Mouse (Mus musculus): ENCODE data around the gene Madd. TPM values are rescaled to one million over a fixed set of nuclear protein-coding genes. Genes with fewer than 3 reads are reported as not detected.
A peak's percentile ranks its signal among the peaks of the same experiment; 100 is the strongest.

Gene Madd
- total RNA-seq, 2 experiments from 2014 or later = 232 to 233 TPM

DNA sequence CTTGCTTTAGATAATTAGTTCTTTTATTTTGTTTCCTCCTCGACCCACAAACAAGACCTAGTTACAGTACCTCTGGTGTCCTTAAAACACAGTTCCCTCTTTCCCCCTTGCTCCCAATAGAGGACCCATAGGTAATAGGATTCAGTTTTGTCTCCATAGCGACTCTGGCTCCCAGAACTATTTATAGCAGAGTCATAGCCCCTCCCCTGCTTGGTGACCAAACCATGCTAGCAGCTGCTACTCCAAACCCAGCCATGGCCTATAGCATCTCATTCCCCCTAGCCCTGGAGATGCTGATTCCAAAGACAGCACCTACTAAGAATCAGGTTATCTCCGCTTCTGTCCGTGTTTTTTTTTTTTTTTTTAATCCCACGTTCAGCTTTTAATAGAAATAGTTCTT is 2.9 kb downstream of the Madd start:
- intact Hi-C loops (cut with DNase I) = no loop called here
- no peak for DNase-seq (ENCODE audit: low spot score in 2 of 2)

DNA sequence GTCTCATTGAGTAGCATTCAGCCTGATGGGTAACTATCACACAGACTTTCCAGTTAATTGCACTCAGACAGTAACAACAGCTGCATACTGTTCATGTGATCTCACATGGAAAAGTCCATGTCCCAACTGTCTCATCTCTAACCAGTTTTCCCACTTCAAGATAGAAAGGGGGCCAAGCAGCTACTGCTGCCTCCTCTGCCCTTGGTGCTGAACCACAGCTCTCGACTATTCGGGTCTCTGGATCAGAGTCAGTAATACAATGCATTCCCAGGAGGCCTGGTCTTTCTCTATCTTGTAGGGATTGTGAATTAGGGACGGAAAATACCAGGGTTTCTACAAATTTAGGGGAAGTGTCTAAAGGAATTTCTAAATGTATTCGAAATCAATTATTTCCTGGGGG is 3.8 kb downstream of the Madd start:
- intact Hi-C loops (cut with DNase I) = no loop called here

DNA sequence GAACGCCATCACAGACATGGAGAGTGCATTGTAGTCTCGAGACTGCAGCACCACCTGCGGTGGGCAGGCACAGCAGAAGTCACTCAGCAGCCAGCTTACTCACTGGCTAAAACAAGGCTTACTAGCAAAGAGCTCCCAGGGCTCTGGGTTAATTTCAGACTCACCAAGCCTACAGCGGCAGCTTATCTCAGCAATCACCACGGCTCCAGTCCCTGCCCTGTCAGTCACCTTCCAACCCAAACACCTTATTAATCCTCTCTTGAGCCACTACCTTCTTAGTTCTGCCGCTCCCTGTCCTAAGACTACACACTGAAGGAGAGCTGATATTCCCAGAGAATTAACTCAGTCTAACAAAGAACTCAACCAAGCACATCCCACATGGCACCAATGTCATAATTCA is 7.4 kb downstream of the Madd start:
- intact Hi-C loops (cut with DNase I) = loop anchor here (2.0 kb wide), 1 partner anchor 19 kb away; no protein-coding TSS in a partner anchor
- no peak for DNase-seq (ENCODE audit: low spot score in 2 of 2)

More for the DNA sequence above, 3.8 kb downstream of the Madd start:
- no peak for DNase-seq (ENCODE audit: low spot score in 2 of 2)

DNA sequence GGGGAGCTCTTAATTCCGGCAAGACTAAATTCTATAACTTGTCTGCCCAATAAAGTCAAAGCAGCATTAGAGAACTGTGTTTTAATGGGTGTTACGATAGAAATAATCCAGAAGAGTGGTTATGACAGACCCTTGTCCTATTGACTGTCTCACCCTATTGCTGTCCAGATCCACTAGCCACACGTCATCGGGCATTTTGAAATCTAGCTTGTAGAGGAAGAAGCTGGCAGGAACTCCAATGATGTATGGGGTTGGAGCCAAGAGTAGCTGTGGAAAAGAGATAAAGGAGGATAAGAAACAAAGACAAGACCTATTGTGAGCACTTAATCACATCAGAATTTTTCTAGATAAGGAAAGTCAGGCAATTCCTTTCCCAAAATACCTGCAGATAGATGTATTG is 8.1 kb downstream of the Madd start:
- DNase-seq (ENCODE audit: low spot score in 2 of 2) = no peak
- intact Hi-C loops (cut with DNase I) = no loop called here

DNA sequence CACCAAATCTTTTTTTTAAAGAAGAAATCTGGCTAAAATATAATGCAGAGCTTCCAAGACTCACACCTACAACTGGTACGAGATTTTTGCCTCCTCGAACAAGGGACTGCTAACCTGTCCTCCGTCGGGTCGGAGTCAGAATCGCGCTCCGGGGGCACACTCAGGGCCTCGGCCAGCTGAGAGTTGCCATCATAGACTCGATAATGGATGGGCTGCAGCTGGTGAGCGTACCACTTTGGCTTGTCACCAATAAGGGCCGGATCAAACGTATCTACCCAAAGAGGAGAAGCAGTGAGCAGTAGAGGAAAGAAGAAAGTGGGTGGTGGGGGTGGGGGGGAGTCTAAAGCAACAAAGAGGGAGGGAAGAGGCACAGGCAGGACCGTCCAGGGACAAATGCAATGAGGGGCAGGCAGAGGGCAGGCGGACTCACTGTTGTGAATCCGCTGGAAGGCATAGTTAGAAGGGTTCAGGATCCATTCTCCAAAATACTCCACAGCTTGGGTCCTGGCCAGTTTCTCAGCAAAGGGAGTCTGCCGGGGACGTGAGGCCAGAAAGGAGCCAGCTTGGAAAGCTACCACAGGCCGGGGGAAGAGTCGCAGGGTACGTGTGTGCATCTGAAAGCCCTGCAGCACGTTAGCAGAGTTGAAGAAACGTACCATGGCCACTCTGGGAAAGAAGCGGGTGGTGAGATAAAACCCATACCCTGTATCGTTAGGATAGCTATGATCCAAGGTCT is 13.9 kb downstream of the Madd start:
- intact Hi-C loops (cut with DNase I) = no loop called here

DNA sequence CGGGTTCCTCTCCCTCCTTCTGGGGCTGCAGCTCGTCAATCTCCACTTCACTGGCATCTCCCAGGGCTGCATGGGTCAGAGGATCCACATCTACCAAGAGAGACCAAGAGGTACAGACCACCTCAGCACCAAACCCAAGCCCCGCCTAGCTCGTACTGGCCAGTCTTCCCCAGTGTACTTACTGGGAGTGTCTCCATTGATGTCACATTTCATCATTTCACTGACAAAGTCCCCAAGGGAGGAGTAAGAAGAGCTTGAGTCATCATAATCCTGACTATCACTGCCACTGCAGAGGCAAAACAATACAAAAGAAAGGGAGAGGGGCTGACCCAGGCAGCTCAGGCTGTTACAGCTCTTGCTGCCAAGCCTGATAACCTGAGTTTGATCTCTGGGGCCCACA is 16.0 kb downstream of the Madd start:
- intact Hi-C loops (cut with DNase I) = no loop called here

More for the DNA sequence above, 13.9 kb downstream of the Madd start:
- no peak for DNase-seq (ENCODE audit: low spot score in 2 of 2)

DNA sequence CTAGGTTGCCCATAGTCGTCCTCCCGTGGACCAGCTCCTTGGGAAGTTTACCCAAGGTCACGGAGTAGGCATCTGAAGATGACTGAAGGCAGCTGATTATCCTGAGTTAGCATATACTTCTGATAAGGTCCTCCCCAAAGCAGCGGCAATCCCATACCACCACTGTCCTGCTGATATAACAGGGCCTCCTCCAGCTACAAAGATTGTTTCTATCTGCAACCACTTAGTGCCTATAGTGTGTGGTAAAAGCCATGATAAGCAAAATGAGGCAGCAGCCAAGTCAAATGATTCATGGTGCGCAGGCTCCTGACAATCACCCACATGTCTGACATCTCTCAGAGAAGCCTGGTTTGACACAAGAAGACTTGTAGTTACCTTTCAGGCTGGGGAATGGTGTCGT is 18.6 kb downstream of the Madd start:
- no peak for DNase-seq (ENCODE audit: low spot score in 2 of 2)
- intact Hi-C loops (cut with DNase I) = no loop called here

More for the DNA sequence above, 16.0 kb downstream of the Madd start:
- no peak for DNase-seq (ENCODE audit: low spot score in 2 of 2)

DNA sequence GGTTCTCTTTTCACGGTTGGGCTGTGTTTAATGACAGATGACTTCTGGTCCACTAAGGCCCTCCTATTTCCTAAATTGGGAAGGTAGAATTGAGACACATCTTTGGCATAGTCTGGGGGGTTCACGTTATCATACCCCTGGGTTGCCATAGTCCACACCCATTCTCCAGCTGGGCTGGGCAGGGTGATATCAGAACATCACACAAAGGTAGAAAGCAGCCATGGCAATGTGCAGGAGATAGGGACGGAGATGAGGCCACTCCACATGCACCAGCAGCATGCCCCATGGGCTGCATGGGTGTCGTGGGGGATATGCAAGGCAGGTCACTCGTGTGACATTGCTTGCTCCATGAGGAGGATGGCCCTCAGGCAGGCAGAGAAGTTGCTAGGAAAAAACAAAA is 20.1 kb downstream of the Madd start:
- DNase-seq (ENCODE audit: low spot score in 2 of 2) = no peak
- intact Hi-C loops (cut with DNase I) = no loop called here

DNA sequence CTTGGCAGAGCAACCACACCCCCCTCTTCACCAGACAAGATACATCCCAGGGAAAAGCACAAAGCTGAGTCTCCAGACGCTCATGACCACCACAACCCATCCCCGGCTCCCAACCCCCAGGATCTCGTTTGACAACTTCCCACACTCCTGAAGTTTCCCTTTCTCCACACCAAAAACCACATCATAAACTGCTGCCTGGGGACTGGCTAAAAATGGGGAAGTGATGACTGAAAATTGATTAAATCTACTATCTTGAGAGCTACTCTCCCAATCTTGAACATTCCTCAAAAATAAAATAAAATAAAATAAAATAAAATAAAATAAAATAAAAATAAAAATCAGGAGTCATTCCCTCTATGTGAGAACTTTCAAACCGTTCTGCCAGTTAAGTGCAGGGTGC is 20.7 kb downstream of the Madd start:
- intact Hi-C loops (cut with DNase I) = no loop called here

DNA sequence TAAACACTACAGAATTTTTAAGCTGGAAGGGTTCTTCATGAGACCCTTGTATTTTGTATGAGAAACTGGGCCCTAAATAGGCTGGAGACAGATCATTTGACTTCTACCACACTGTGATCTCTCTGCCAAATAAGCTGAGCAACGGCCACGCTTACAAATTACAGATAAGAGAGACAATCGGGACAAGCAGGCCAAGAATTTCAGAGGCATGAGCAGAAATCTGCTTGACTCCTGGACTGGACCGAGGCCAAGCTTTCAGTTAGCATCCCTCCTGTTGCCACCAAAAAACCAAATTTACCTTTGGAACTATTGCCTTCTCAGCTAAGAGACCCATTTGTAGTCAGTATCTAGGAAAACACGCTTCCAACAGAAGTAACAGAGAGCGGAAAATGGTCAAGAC is 23.0 kb downstream of the Madd start:
- intact Hi-C loops (cut with DNase I) = no loop called here
- DNase-seq (ENCODE audit: low spot score in 2 of 2) = no peak

More for the DNA sequence above, 20.7 kb downstream of the Madd start:
- DNase-seq (ENCODE audit: low spot score in 2 of 2) = no peak

DNA sequence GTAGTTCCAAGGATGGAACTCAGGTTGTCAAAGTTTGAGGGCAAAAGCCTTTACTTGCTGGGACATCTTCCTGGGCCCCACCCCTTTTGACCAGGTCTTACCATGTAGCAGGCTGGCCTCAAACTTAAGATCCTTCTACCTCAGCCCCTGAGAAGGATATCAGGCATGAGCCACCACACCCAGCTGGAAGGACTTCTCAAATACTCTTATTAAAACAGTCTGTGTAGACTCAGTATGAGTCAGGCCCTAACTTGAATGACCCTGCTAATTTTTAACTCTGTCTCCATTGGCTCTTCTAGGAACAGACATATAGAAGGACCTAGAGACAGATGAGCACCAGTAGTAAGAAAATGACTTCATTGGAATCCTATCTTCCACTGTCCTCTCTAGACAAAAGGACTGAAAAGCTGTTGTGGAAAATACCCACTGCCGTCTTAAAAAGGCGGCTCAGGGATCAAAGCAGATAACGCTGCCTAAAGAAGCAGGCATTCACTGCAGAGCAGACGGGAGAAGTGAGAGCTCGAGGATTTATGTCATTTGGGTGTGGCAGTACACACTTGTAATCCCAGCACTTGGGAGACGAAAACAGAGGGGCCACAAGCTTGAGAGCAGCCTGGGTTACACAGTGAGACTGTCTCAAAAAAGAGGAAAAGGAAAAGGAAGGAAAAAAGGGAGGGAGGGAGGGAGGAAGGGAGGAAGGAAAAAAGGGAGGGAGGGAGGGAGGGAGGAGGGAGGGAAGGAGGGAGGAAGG is 26.5 kb downstream of the Madd start:
- intact Hi-C loops (cut with DNase I) = loop anchor here (2.0 kb wide), 1 partner anchor 20 kb away; no protein-coding TSS in a partner anchor

DNA sequence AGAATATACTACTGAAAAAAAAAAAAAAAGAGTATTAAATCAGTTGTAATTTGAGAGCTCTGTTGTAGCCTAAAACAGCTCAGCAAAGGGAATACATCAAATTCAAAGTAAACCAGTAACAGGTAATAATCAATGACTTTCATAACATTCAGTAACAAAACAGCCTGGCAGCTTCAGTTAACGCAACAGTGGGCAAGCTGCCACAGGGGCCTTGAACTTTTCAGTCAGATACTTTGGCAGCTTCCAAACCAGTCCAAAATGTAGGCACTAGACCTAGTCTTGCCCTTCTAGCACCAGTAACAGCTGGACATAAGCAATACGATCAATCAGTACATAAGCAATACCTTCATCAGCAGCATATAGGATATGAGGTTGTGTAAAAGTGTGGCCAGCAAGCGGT is 29.5 kb downstream of the Madd start:
- intact Hi-C loops (cut with DNase I) = no loop called here
- DNase-seq (ENCODE audit: low spot score in 2 of 2) = no peak

More for the DNA sequence above, 26.5 kb downstream of the Madd start:
- no peak for DNase-seq (ENCODE audit: low spot score in 2 of 2)

DNA sequence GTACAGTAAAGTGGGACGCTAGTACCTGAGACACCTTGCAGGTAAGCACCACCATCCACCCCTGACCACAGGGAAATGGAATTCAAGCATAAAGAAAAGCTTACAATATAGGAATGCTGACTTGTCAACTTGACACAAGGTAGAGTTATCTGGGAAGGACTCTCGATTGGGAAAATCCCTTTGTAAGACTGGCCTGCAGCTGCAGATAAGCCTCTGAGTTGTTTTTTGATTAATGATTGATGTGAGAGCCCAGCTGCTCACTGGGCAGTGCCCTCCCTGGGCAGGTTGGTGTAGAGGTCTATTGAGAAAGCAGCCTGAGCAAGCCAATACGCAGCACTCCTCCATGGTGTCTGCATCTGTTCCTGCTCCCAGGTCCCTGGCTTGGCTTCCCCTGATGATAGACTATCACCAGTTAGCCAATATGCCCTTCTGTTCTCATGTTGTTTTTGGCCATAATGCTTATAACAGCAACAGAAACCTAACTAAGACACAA is 30.7 kb downstream of the Madd start:
- intact Hi-C loops (cut with DNase I) = no loop called here
- DNase-seq (ENCODE audit: low spot score in 2 of 2) = no peak

DNA sequence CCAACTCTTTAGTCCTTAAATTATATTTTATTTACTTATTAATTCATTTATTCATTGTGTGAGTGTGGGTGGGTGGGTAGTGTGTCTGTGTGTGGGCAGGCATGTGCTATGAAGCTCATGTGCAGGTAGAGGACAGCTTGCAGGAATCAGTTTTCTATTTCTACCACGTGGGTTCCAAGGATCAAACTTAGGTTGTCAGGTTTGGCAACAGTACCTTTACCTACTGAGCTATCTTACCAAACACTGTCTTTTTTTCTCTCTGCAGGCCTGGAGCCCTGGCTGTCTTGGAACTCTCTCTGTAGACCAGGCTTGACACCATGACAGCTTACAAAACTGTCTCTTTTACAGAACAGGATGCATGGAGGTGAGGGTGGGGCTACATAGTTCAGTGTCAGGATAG is 32.3 kb downstream of the Madd start:
- no peak for DNase-seq (ENCODE audit: low spot score in 2 of 2)
- intact Hi-C loops (cut with DNase I) = no loop called here

DNA sequence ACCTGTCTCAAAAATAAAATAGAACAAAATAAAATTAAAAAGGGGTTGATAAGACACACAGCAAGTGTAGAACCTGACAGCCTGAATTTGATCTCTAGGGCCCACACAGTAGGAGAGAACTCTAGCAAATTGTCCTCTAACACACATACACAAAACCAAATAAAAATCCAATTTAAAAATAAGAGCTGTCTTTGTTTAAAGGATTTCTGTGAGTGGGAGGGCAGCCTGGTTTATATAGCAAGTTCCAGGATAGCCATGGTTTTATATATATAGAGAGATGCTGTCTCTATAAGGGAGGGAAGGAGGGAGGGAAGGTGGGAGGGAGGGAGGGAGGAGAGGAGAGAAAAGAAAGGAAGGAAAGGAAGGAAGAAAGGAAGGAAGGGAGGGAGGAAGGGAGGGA is 35.5 kb downstream of the Madd start:
- peak in 1 of 2 experiments; percentile 52 for DNase-seq (ENCODE audit: low spot score in 2 of 2)

DNA sequence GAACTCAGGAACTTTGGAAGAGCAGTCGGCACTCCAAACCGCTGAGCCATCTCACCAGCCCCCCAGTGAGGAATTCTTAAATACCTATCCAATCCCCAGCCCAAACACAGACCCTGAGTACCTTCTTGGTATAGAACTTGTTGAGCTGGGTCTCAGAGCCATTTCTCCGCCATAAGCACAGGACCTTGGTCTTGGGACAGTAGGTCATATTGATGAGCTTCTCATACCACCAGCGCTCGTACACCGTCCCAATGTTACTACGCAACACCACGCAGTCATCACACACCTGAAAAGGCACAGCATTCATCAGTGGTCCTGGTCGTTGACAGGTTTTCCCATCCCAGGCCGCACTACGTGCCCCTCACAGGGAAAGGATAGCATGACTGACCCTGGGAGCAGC is 40.2 kb downstream of the Madd start:
- DNase-seq (ENCODE audit: low spot score in 2 of 2) = no peak
- intact Hi-C loops (cut with DNase I) = no loop called here

More for the DNA sequence above, 35.5 kb downstream of the Madd start:
- intact Hi-C loops (cut with DNase I) = loop anchor here (2.0 kb wide), 1 partner anchor 27 kb away; no protein-coding TSS in a partner anchor

DNA sequence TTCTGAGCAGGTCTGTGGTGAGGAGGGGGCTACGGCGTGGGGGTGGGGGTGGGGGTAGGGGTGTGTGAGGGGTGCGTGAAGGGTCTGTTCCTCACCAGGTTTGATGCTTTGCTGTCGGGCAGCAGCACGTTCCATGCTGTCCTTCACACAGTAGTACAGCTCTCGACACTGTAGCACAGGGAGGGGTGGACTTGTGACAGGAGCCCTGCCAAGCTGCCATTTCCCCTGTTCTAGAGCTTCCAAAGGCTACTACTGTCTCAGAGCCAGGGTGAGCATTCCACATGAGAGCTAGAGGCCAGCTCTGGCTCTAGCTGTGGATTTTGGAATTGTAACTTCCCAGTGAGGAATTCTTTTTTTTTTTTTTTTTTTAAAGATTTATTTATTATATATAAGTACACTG is 40.7 kb downstream of the Madd start:
- intact Hi-C loops (cut with DNase I) = no loop called here
- DNase-seq (ENCODE audit: low spot score in 2 of 2) = no peak

DNA sequence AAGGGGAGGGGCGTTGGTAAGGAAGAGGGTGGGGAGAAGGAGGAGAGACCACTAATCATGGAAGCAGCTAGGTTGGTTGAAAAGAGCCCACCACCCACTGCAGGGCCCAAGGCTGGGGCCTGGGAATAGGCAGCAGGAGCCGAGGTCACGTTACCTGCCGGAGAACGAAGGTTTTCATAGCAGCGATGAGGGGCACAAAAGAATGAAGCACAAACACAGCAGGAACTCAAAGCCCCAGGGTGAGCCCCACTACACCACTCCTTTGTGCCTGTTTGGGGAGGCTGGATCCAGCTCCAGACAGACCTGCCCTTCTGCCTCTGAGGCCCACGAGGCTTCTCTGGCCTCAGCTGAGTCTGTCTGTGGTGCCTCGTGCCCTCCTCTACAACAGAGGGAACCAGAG is 43.9 kb downstream of the Madd start:
- intact Hi-C loops (cut with DNase I) = no loop called here

DNA sequence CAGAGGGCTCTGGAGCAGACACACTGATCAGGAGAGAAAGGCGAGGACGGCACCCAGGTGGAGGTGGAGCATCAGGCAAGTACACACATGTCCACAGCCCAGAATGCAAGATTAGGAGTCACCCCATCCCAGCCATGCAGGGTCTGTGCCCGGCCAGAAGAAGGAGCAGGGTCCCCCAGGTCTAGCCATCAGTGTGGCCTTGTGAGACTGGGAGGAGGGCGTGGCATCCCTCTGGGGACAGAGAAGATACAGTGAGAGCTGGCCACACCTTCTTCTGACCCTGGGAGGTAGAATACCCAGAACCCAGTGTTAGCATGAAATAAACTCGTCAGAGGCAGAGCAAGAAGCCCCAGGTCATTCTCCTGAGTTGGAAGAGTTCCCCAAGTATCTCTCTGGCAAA is 44.3 kb downstream of the Madd start:
- intact Hi-C loops (cut with DNase I) = no loop called here
- DNase-seq (ENCODE audit: low spot score in 2 of 2) = no peak

More for the DNA sequence above, 43.9 kb downstream of the Madd start:
- no peak for DNase-seq (ENCODE audit: low spot score in 2 of 2)

DNA sequence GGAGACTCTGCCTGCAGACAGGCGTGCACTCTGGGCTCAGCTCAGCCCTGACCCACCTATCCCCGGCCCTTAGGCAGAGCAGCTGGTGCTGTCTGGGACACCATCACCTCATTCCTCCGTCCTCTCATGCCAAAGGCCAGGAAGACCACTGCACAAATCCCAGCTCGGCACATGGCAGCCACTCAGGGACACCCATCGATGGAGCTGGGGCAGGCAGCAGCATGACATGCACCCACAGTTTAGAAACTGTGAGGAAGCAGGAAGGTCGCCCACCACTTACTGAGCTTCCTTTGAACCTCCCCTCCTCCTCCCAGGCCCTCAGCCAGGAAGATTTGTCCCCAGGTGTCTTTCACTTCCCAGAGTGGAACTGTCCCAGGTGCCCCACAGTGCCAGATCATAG is 46.2 kb downstream of the Madd start:
- intact Hi-C loops (cut with DNase I) = no loop called here
- DNase-seq (ENCODE audit: low spot score in 2 of 2) = no peak

Measured in left cerebral cortex, postnatal 25 days (tissue).